In genomic region chr12:17576041-17576440, GRCm38 (mm10) we compare ENCODE assay signal across 8 mouse cellular contexts. TPM values are rescaled to one million over a fixed set of nuclear protein-coding genes. Genes with fewer than 3 reads are reported as not detected.
A peak's percentile ranks its signal among the peaks of the same experiment; 100 is the strongest.
DNase-seq lines count a peak whose midpoint lies in the region; ATAC-seq and TF ChIP-seq lines count a peak whose summit lies in the region.

No protein-coding gene starts in this region.

- DNase-seq in heart, adult 2 months = peak; percentile 26 to 41
- DNase-seq in lung, postnatal 0 days (ENCODE audit: low spot score) = peak; percentile 67
- DNase-seq in layer of hippocampus, postnatal 36 days = no peak
- DNase-seq in thymus, postnatal 14 days = no peak
- DNase-seq in frontal cortex, postnatal 36 days (ENCODE audit: low spot score in 2 of 2) = no peak

- H3K27me3 ChIP-seq in heart, adult 2 months (ENCODE audit: control insufficient read depth, insufficient read depth, low read length) = no peaks in the 10 kb centered on the region
- peaks cover 11% of the 10 kb centered on the region; the same call in 1 of the 2 replicates for H3K27me3 ChIP-seq in heart, embryonic 11.5 days (ENCODE audit: control insufficient read depth, insufficient read depth, low read length)
- no peaks in the 10 kb centered on the region for H3K27me3 ChIP-seq in embryonic facial prominence, embryonic 15.5 days
- H3K27me3 ChIP-seq in hindbrain, embryonic 15.5 days = no peaks in the 10 kb centered on the region
- no peaks in the 10 kb centered on the region for H3K27me3 ChIP-seq in lung, postnatal 0 days (replicated peaks; ENCODE audit: insufficient read depth, low read length)

- no peak for TF ChIP-seq EP300 in heart, adult 2 months (IDR thresholded peaks at IDR 0.05; ENCODE audit: insufficient read depth, low read depth, low read length)
- TF ChIP-seq EP300 in lung, postnatal 0 days (IDR thresholded peaks at IDR 0.05) = no peak

- H3K36me3 ChIP-seq in heart, adult 2 months (ENCODE audit: control insufficient read depth, insufficient read depth, low read length) = no peaks in the 10 kb centered on the region
- H3K36me3 ChIP-seq in heart, embryonic 11.5 days (ENCODE audit: control insufficient read depth, insufficient read depth, low read length) = no peaks in the 10 kb centered on the region
- H3K36me3 ChIP-seq in embryonic facial prominence, embryonic 15.5 days = no peaks in the 10 kb centered on the region
- no peaks in the 10 kb centered on the region for H3K36me3 ChIP-seq in hindbrain, embryonic 15.5 days
- H3K36me3 ChIP-seq in lung, postnatal 0 days (ENCODE audit: insufficient read depth, low read length) = no peaks in the 10 kb centered on the region

- H3K27ac ChIP-seq in heart, adult 2 months = no peak overlapping the region
- no peak overlapping the region for H3K27ac ChIP-seq in heart, embryonic 11.5 days (ENCODE audit: low read depth, low read length)
- H3K27ac ChIP-seq in embryonic facial prominence, embryonic 15.5 days (replicated peaks) = no peak overlapping the region
- 0 out of 2 replicates have a peak overlapping the region, but pooled peaks have one; percentile 1 for H3K27ac ChIP-seq in hindbrain, embryonic 15.5 days (replicated peaks)
- H3K27ac ChIP-seq in lung, postnatal 0 days (ENCODE audit: low read length) = no peak overlapping the region

- no peak for TF ChIP-seq POLR2A in heart, adult 2 months (IDR thresholded peaks at IDR 0.05; ENCODE audit: insufficient read depth, low read depth, low read length)

- H3K4me2 ChIP-seq in heart, embryonic 11.5 days = no peak overlapping the region
- H3K4me2 ChIP-seq in embryonic facial prominence, embryonic 15.5 days (replicated peaks) = no peak overlapping the region
- no peak overlapping the region for H3K4me2 ChIP-seq in hindbrain, embryonic 15.5 days
- 0 out of 2 replicates have a peak overlapping the region, but pooled peaks have one; percentile 4 for H3K4me2 ChIP-seq in lung, postnatal 0 days (replicated peaks; ENCODE audit: low read depth, low read length)

- no peaks in the 10 kb centered on the region for H3K79me2 ChIP-seq in heart, adult 2 months (replicated peaks; ENCODE audit: control insufficient read depth, insufficient read depth, low read length)

- no peak for TF ChIP-seq CTCF in heart, adult 2 months (IDR thresholded peaks at IDR 0.05)
- TF ChIP-seq CTCF in lung, postnatal 0 days (IDR thresholded peaks at IDR 0.05) = no peak

- no peaks in the 10 kb centered on the region for H3K9me3 ChIP-seq in heart, embryonic 11.5 days (replicated peaks; ENCODE audit: control insufficient read depth, low read length)
- H3K9me3 ChIP-seq in embryonic facial prominence, embryonic 15.5 days (replicated peaks) = no peaks in the 10 kb centered on the region
- no peaks in the 10 kb centered on the region for H3K9me3 ChIP-seq in hindbrain, embryonic 15.5 days
- no peaks in the 10 kb centered on the region for H3K9me3 ChIP-seq in lung, postnatal 0 days (ENCODE audit: low read length)

- no peak for ATAC-seq in heart, embryonic 11.5 days (replicated peaks; ENCODE audit: insufficient number of reproducible peaks, low FRiP score, low TSS enrichment)
- ATAC-seq in embryonic facial prominence, embryonic 15.5 days (ENCODE audit: insufficient number of reproducible peaks, low FRiP score, low TSS enrichment, low read depth) = peak; percentile 77; the same call in 1 of the 2 replicates
- peak; percentile 62 for ATAC-seq in hindbrain, embryonic 15.5 days (ENCODE audit: low FRiP score, low read depth)
- peak; percentile 89 for ATAC-seq in lung, postnatal 0 days

- intact Hi-C loops in heart, adult 2 months (cut with DNase I) = no loop called here

- peaks cover 1% of the 10 kb centered on the region; the same call in 1 of the 2 replicates for H3K4me1 ChIP-seq in heart, adult 2 months (ENCODE audit: control insufficient read depth, insufficient read depth, low read length)
- H3K4me1 ChIP-seq in heart, embryonic 11.5 days (ENCODE audit: control insufficient read depth, insufficient read depth, low read length) = peaks cover 6% of the 10 kb centered on the region; the same call in 1 of the 2 replicates
- H3K4me1 ChIP-seq in embryonic facial prominence, embryonic 15.5 days = peaks cover 9% of the 10 kb centered on the region
- H3K4me1 ChIP-seq in hindbrain, embryonic 15.5 days (replicated peaks) = peaks cover 9% of the 10 kb centered on the region; the same call in 1 of the 2 replicates
- no peaks in the 10 kb centered on the region for H3K4me1 ChIP-seq in lung, postnatal 0 days (ENCODE audit: insufficient read depth, low read depth, low read length)

- H3K4me3 ChIP-seq in heart, adult 2 months = no peak overlapping the region
- H3K4me3 ChIP-seq in heart, embryonic 11.5 days (ENCODE audit: low read depth, low read length) = no peak overlapping the region
- H3K4me3 ChIP-seq in embryonic facial prominence, embryonic 15.5 days (replicated peaks) = no peak overlapping the region
- H3K4me3 ChIP-seq in hindbrain, embryonic 15.5 days = no peak overlapping the region
- H3K4me3 ChIP-seq in lung, postnatal 0 days (ENCODE audit: low read depth, low read length) = no peak overlapping the region

- no peak overlapping the region for H3K9ac ChIP-seq in heart, adult 2 months (ENCODE audit: low read depth, low read length)
- H3K9ac ChIP-seq in heart, embryonic 11.5 days (ENCODE audit: low read depth, low read length) = no peak overlapping the region
- H3K9ac ChIP-seq in embryonic facial prominence, embryonic 15.5 days = no peak overlapping the region
- no peak overlapping the region for H3K9ac ChIP-seq in hindbrain, embryonic 15.5 days
- H3K9ac ChIP-seq in lung, postnatal 0 days (replicated peaks; ENCODE audit: low read depth) = no peak overlapping the region

- WGBS in heart, adult 2 months = 16% methylated on average over 6 of the region's 6 CpGs
- WGBS in heart, embryonic 11.5 days (ENCODE audit: insufficient replicate concordance) = 8% methylated on average over 6 of the region's 6 CpGs
- WGBS in embryonic facial prominence, embryonic 15.5 days = 12% methylated on average over 6 of the region's 6 CpGs
- under 1% methylated on average over 6 of the region's 6 CpGs for WGBS in hindbrain, embryonic 15.5 days
- 8% methylated on average over 6 of the region's 6 CpGs for WGBS in lung, postnatal 0 days

RNA-seq across cellular contexts. Expression of gene Odc1, which starts 31.4 kb away (rescaled TPM):
- 10 to 100 TPM; 72.2 to 74.4 TPM for total RNA-seq in heart, adult 2 months (2021)
- polyA plus RNA-seq in heart, adult 2 months (2012; rRNA removed) = 52.7 and 76.5 TPM in 2 replicates
- 158 and 159 TPM in 2 replicates for polyA plus RNA-seq in heart, embryonic 11.5 days (2014; fragmentation: Nextera tagmentation; extraction: Ambion mirVana)
- polyA plus RNA-seq in embryonic facial prominence, embryonic 15.5 days (2015; fragmentation: Nextera tagmentation; extraction: Ambion mirVana) = 166 and 170 TPM in 2 replicates
- 132 and 134 TPM in 2 replicates for polyA plus RNA-seq in hindbrain, embryonic 15.5 days (2015; fragmentation: Nextera tagmentation; extraction: Ambion mirVana)
- polyA plus RNA-seq in lung, postnatal 0 days (2015; fragmentation: Nextera tagmentation; extraction: Ambion mirVana) = 42.0 and 43.6 TPM in 2 replicates
- 10 to 100 TPM; 70.4 to 71.1 TPM for total RNA-seq in layer of hippocampus, postnatal 36 days (2021)

Comparison
In these comparisons a context has a peak if more than half of its experiments do, and no peak if none do; other contexts are left out.
1. DNase-seq: peak in heart, adult 2 months (2 of 2) and lung, postnatal 0 days (single experiment); none in layer of hippocampus, postnatal 36 days (0 of 2), thymus, postnatal 14 days (single experiment) and frontal cortex, postnatal 36 days (0 of 2).